Mouse (Mus musculus): ENCODE measurements at regions not wholly inside any gene's neighbourhood (a gene's known extent, or its start where the extent isn't known, plus 50 kb on each side); places are given as distances from the start of the nearest gene placed in this dataset.

GRCm38 (mm10) chr7:90059629-90060301 is 70.2 kb upstream of the Picalm start:
- Histone ChIP-seq H3K4me2 (ENCODE audit: low read depth) (no peak overlapping the region), H3K79me2 (ENCODE audit: control insufficient read depth, insufficient read depth) (no peaks in the 10 kb centered on the region), H3K4me3 (no peak overlapping the region), H3K27me3 (ENCODE audit: control insufficient read depth, insufficient read depth, insufficient read length) (no peaks in the 10 kb centered on the region), H3K36me3 (ENCODE audit: control insufficient read depth, insufficient read depth) (no peaks in the 10 kb centered on the region), H3ac (ENCODE audit: control insufficient read depth, insufficient read length) (no peak overlapping the region)
- no peak for TF ChIP-seq MAX (IDR thresholded peaks at IDR 0.05; ENCODE audit: low read depth)
- peak in 1 of 3 experiments; percentile 52 for TF ChIP-seq MYOD1 (IDR thresholded peaks at IDR 0.05; ENCODE audit: control insufficient read depth in 1 of 3, insufficient read length in 2 of 3, low read depth in 2 of 3)
- no peak for TF ChIP-seq CEBPB (IDR thresholded peaks at IDR 0.05; ENCODE audit: insufficient read depth, poor library complexity, severe bottlenecking)
- peak in 2 of 3 experiments; percentile 17 to 36 for TF ChIP-seq MYOG (IDR thresholded peaks at IDR 0.05; ENCODE audit: control insufficient read depth in 1 of 3, insufficient read depth in 1 of 3, insufficient read length in 2 of 3, low read depth in 2 of 3)
- TF ChIP-seq E2F4 (IDR thresholded peaks at IDR 0.05; ENCODE audit: insufficient read depth), result no peak
- TF ChIP-seq POLR2A (IDR thresholded peaks at IDR 0.05; ENCODE audit: insufficient read length, low read depth), result no peak
- no peak for TF ChIP-seq REST (IDR thresholded peaks at IDR 0.05; ENCODE audit: insufficient read depth, insufficient read length)
- no peak for TF ChIP-seq USF1 (IDR thresholded peaks at IDR 0.05; ENCODE audit: low read depth)
- no peak for TF ChIP-seq SRF (IDR thresholded peaks at IDR 0.05; ENCODE audit: control insufficient read depth, insufficient read length, low read depth)

DNA sequence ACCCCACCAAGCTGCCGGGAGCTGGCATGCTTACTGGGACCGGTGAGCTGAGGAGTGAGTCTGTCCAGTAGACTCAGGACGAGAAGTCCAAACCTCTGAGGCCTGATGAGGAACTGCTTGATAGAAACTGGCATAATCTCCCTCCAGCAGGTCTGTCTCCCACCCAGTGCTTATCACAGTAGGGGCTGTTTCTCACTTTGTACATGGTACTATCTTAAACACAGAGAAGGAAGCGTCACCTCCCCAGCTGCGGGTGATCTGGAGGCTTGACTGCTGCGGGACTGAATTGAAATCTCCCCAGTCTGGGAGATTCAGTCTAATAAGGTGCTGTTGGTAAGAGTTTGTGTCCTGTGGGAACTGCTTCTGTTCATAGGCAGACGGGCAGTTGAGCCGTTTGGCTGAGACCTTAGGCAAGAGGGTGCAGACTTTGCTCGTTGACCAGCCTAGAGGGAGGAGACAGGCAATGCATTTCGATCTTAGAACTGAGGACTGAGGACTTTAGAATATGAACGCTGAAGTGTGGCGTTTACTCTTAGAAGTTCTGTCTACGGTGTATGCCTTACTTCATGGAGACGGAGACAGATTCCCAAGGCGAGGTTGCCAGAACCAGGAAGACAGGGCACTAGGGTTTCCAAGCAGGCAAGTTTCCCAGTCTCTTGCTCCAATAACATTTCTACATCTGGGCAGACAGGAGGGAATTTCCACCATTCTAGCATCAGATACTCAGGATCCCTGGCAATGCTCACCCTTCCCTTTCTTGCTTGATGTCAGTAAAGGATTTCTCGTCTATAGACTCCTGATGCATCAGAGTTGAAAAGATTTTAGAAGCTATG is 69.5 kb upstream of the Picalm start:
- TF ChIP-seq E2F4 (IDR thresholded peaks at IDR 0.05; ENCODE audit: insufficient read depth), result no peak
- no peak for TF ChIP-seq TCF12 (IDR thresholded peaks at IDR 0.05; ENCODE audit: insufficient read depth, poor library complexity, severe bottlenecking)
- no peak for TF ChIP-seq MAX (IDR thresholded peaks at IDR 0.05; ENCODE audit: low read depth)
- TF ChIP-seq MYOD1 (IDR thresholded peaks at IDR 0.05; ENCODE audit: control insufficient read depth in 1 of 3, insufficient read length in 2 of 3, low read depth in 2 of 3), result no peak
- TF ChIP-seq REST (IDR thresholded peaks at IDR 0.05; ENCODE audit: insufficient read depth, insufficient read length), result no peak
- TF ChIP-seq TCF3 (IDR thresholded peaks at IDR 0.05; ENCODE audit: insufficient read length, low read depth), result no peak
- no peak for TF ChIP-seq POLR2AphosphoS2 (IDR thresholded peaks at IDR 0.05; ENCODE audit: insufficient read length, low read depth)
- TF ChIP-seq MYOG (IDR thresholded peaks at IDR 0.05; ENCODE audit: control insufficient read depth in 1 of 3, insufficient read depth in 1 of 3, insufficient read length in 2 of 3, low read depth in 2 of 3), result no peak
- TF ChIP-seq POLR2A (IDR thresholded peaks at IDR 0.05; ENCODE audit: insufficient read length, low read depth), result no peak
- no peak for TF ChIP-seq SRF (IDR thresholded peaks at IDR 0.05; ENCODE audit: control insufficient read depth, insufficient read length, low read depth)
- no peak for TF ChIP-seq USF1 (IDR thresholded peaks at IDR 0.05; ENCODE audit: low read depth)
- no peak for TF ChIP-seq CEBPB (IDR thresholded peaks at IDR 0.05; ENCODE audit: insufficient read depth, poor library complexity, severe bottlenecking)
- H3K4me3 ChIP-seq, result no peak overlapping the region
- H3K79me2 ChIP-seq (ENCODE audit: control insufficient read depth, insufficient read depth), result no peaks in the 10 kb centered on the region
- H3K27me3 ChIP-seq (ENCODE audit: control insufficient read depth, insufficient read depth, insufficient read length), result no peaks in the 10 kb centered on the region
- no peaks in the 10 kb centered on the region for H3K36me3 ChIP-seq (ENCODE audit: control insufficient read depth, insufficient read depth)
- no peak overlapping the region for H3ac ChIP-seq (ENCODE audit: control insufficient read depth, insufficient read length)
- no peak overlapping the region for H3K4me2 ChIP-seq (ENCODE audit: low read depth)

- Histone ChIP-seq H3ac (ENCODE audit: control insufficient read depth, insufficient read length) (no peak overlapping the region), H3K36me3 (ENCODE audit: control insufficient read depth, insufficient read depth) (no peaks in the 10 kb centered on the region), H3K79me2 (ENCODE audit: control insufficient read depth, insufficient read depth) (no peaks in the 10 kb centered on the region), H3K27me3 (ENCODE audit: control insufficient read depth, insufficient read depth, insufficient read length) (no peaks in the 10 kb centered on the region), H3K4me3 (no peak overlapping the region), H3K4me2 (ENCODE audit: low read depth) (no peak overlapping the region)
- TF ChIP-seq MYOG (IDR thresholded peaks at IDR 0.05; ENCODE audit: control insufficient read depth in 1 of 3, insufficient read depth in 1 of 3, insufficient read length in 2 of 3, low read depth in 2 of 3) (no peak), USF1 (IDR thresholded peaks at IDR 0.05; ENCODE audit: low read depth) (no peak), REST (IDR thresholded peaks at IDR 0.05; ENCODE audit: insufficient read depth, insufficient read length) (no peak), MAX (IDR thresholded peaks at IDR 0.05; ENCODE audit: low read depth) (no peak), POLR2AphosphoS2 (IDR thresholded peaks at IDR 0.05; ENCODE audit: insufficient read length, low read depth) (no peak), POLR2A (IDR thresholded peaks at IDR 0.05; ENCODE audit: insufficient read length, low read depth) (no peak), E2F4 (IDR thresholded peaks at IDR 0.05; ENCODE audit: insufficient read depth) (no peak), TCF3 (IDR thresholded peaks at IDR 0.05; ENCODE audit: insufficient read length, low read depth) (no peak), TCF12 (IDR thresholded peaks at IDR 0.05; ENCODE audit: insufficient read depth, poor library complexity, severe bottlenecking) (no peak), MYOD1 (IDR thresholded peaks at IDR 0.05; ENCODE audit: control insufficient read depth in 1 of 3, insufficient read length in 2 of 3, low read depth in 2 of 3) (no peak), CEBPB (IDR thresholded peaks at IDR 0.05; ENCODE audit: insufficient read depth, poor library complexity, severe bottlenecking) (no peak), SRF (IDR thresholded peaks at IDR 0.05; ENCODE audit: control insufficient read depth, insufficient read length, low read depth) (no peak)
These were observed 68.3 kb upstream of the Picalm start for GRCm38 (mm10) chr7:90061701-90062100.

DNA sequence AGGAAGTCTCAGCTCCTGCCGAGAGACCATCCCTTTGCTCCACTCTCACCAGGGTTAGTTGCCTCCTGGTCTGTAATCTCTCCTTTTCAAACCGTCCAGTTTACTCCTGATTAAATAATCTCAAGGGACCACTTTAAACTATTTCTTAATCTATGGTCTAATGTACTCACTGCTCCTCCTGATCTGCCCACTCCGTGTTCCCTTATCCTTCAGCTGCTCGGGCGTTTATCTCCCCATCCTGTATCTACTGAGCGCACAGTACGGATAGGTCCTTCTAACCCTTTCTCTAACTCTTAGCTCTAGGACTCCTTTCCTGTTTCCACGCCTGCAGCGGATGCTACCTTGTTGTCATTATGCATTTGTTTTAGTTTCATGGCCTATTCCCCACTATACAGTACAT is 67.1 kb upstream of the Picalm start:
- Histone ChIP-seq H3ac (ENCODE audit: control insufficient read depth, insufficient read length) (no peak overlapping the region), H3K4me2 (ENCODE audit: low read depth) (no peak overlapping the region), H3K36me3 (ENCODE audit: control insufficient read depth, insufficient read depth) (no peaks in the 10 kb centered on the region), H3K4me3 (no peak overlapping the region), H3K79me2 (ENCODE audit: control insufficient read depth, insufficient read depth) (no peaks in the 10 kb centered on the region), H3K27me3 (ENCODE audit: control insufficient read depth, insufficient read depth, insufficient read length) (no peaks in the 10 kb centered on the region)
- TF ChIP-seq TCF12 (IDR thresholded peaks at IDR 0.05; ENCODE audit: insufficient read depth, poor library complexity, severe bottlenecking) (no peak), SRF (IDR thresholded peaks at IDR 0.05; ENCODE audit: control insufficient read depth, insufficient read length, low read depth) (no peak), CEBPB (IDR thresholded peaks at IDR 0.05; ENCODE audit: insufficient read depth, poor library complexity, severe bottlenecking) (no peak), MAX (IDR thresholded peaks at IDR 0.05; ENCODE audit: low read depth) (no peak), MYOG (IDR thresholded peaks at IDR 0.05; ENCODE audit: control insufficient read depth in 1 of 3, insufficient read depth in 1 of 3, insufficient read length in 2 of 3, low read depth in 2 of 3) (no peak), USF1 (IDR thresholded peaks at IDR 0.05; ENCODE audit: low read depth) (no peak), REST (IDR thresholded peaks at IDR 0.05; ENCODE audit: insufficient read depth, insufficient read length) (no peak), POLR2A (IDR thresholded peaks at IDR 0.05; ENCODE audit: insufficient read length, low read depth) (no peak), POLR2AphosphoS2 (IDR thresholded peaks at IDR 0.05; ENCODE audit: insufficient read length, low read depth) (no peak), TCF3 (IDR thresholded peaks at IDR 0.05; ENCODE audit: insufficient read length, low read depth) (no peak), MYOD1 (IDR thresholded peaks at IDR 0.05; ENCODE audit: control insufficient read depth in 1 of 3, insufficient read length in 2 of 3, low read depth in 2 of 3) (no peak), E2F4 (IDR thresholded peaks at IDR 0.05; ENCODE audit: insufficient read depth) (no peak)
